Mouse (Mus musculus) small intestine, adult 2 months (tissue): ENCODE data around the gene Ablim2. TPM values are rescaled to one million over a fixed set of nuclear protein-coding genes. Genes with fewer than 3 reads are reported as not detected.
A peak's percentile ranks its signal among the peaks of the same experiment; 100 is the strongest.

Source experiments
- H3K27ac ChIP-seq: fragments of 200-500 bp; 2 replicates; pipeline ENCODE4 v1.5.1; 2012; ENCODE audit warnings: low read depth, low read length, control low read depth, inconsistent platforms; ENCODE audit not compliant: insufficient read depth
- H3K27me3 ChIP-seq: fragments of 200-500 bp; 2 replicates; pipeline ENCODE4 v1.6.1; 2012; ENCODE audit warnings: mild to moderate bottlenecking, moderate library complexity, low read length, inconsistent platforms; ENCODE audit not compliant: control insufficient read depth, insufficient read depth
- H3K36me3 ChIP-seq: fragments of 200-500 bp; 2 replicates; pipeline ENCODE4 v1.6.1; 2012; ENCODE audit warnings: mild to moderate bottlenecking, low read length, control low read depth, inconsistent platforms; ENCODE audit not compliant: control insufficient read depth, insufficient read depth
- H3K4me1 ChIP-seq: fragments of 200-500 bp; 2 replicates; pipeline ENCODE4 v1.6.1; 2012; ENCODE audit warnings: low read length, inconsistent platforms, mixed read lengths; ENCODE audit not compliant: control insufficient read depth, insufficient read depth, insufficient read length
- H3K4me3 ChIP-seq: fragments of 200-500 bp; 2 replicates; pipeline ENCODE4 v1.5.1; 2012; ENCODE audit warnings: low read depth, mild to moderate bottlenecking, control low read depth, inconsistent platforms, low read length, moderate library complexity
- CTCF ChIP-seq: fragments of 200-500 bp; IDR thresholded peaks from 2 replicates; pipeline ENCODE4 v1.5.1; 2012; ENCODE audit warnings: low read depth, mild to moderate bottlenecking, control low read depth, inconsistent platforms, low read length, moderate library complexity, mixed read lengths; ENCODE audit not compliant: insufficient replicate concordance, insufficient read length; ENCODE audit errors: extremely low read depth
- POLR2A ChIP-seq: fragments of 200-500 bp; IDR thresholded peaks from 2 replicates; pipeline ENCODE4 v1.6.1; 2012; ENCODE audit warnings: low read depth, mild to moderate bottlenecking, control low read depth, inconsistent platforms, low read length, moderate library complexity
- WGBS: fragments of 180-500 bp; shearing (Covaris S2); methylation state at CpG from one replicate; pipeline ENCODE4 v1.1.7; 2018; 5-methylcytosine and 5-hydroxymethylcytosine counted together
- polyA plus RNA-seq: library from polyadenylated mRNA; depleted of rRNA; stranded (reverse); fragments of >200 nt; gene quantifications from 2 replicates; pipeline ENCODE4 v1.2.3, GENCODE M21; 2012

Gene Ablim2
- polyA plus RNA-seq, 1 experiment: 9.1 TPM

DNA sequence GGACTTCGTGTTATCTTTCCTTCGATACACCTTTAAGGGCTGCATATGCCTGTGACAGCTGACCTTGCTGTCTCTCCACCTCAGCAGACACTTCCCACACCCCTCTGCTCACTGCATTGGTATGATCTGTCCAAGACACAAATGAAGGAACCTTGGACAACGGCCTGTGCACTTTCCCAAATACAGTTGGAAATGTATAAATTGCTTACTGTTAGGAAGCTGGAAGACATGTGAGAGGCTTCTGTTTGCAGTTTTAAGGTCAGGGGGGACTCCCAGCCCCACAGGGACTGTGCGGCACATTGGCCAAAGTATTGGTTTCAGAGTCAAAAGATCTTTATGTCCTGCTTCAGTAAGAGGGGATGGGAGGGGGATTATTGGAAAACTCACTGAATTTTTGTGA lies 149.4 kb downstream of the Ablim2 start:
- Histone ChIP-seq H3K27me3 (no peaks in the 10 kb centered on the region), H3K27ac (no peak overlapping the region), H3K4me1 (peaks cover 16% of the 10 kb centered on the region), H3K36me3 (no peaks in the 10 kb centered on the region), H3K4me3 (no peak overlapping the region)
- WGBS: 80% methylated on average over 4 of the region's 4 CpGs
- TF ChIP-seq POLR2A: no peak

DNA sequence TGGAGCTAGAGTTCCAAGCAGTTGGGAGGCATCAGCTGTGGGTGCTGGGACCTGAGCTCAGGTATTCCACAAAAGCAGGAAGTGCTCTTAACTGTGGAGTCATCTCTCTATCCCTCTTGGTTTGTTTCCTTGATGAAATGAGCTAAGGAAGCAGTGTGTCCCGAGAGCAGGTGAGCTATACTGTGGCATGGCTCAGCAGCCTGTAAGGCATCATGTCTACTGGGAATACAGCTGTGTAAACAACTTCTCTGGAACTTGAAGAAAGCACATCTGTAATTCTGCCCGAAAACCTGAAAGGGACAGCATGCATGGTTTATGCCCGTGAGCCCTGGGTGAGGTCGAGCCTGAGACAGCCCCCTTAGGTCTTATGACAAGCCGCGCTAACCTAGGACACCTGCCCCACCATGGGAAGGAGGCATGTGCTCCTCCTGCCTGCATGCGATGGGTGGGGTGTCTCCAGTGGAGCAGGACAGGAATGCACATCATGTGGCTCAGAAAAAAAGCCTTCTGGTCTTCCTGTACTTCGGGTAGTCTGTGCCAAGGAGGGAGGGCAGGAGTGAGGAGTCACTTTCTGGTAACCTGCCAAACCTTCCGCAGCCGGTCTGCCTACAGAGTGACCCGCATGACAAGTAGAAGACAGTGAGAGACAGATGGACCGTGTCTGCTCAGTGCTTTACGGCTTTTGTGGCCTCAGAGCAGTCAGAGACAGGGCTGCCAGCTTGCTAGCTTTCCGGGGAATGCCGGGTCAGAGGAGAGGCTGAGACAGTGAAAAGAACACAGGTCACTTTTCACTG lies 150.2 kb downstream of the Ablim2 start:
- Histone ChIP-seq H3K27ac (peak overlapping the region; percentile 14; the same call in 1 of the 2 replicates), H3K36me3 (no peaks in the 10 kb centered on the region), H3K27me3 (no peaks in the 10 kb centered on the region), H3K4me1 (peaks cover 16% of the 10 kb centered on the region), H3K4me3 (no peak overlapping the region)
- 17% methylated on average over 15 of the region's 15 CpGs for WGBS
- no peak for TF ChIP-seq CTCF
- no peak for TF ChIP-seq POLR2A

DNA sequence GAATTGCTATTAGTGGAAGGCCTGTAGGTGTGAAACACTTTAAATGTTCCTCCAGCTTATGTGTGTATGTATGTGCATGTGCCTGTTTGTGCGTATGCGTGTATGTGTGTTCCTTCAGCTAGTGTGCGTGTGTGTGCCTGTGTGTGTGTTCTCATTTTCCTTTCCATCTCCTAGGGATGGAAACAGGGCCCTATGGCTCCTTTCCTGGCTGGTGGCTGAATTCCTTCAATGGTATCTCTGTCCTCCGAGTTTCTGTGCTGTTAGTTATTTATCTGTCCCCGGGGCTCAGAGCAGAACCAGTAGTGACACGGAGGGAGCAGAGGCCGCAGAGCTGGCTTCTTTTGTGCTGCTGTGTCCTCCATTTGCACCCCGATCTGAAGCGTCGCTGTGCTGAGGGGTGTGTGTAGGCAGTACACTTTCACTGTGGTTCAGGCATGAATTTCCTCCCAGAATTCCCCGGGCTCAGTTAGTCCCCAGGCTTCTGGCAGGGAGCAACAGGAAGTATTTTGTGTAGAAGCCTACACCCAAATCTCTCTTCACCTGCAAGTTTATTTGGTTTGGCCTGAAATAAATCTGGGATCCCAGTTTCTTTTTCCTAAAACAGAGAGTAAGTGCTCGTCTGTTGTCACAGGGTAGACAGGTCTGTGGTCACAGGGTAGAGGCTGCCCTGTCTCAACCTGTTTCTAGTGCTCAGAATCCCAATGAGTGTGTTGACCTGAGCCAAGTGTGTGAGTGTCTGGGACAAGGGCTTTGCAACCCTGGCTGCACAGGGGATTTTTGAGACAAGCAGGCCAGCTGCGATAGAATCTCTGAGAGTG lies 151.2 kb downstream of the Ablim2 start:
- Histone ChIP-seq H3K4me3 (no peak overlapping the region), H3K36me3 (no peaks in the 10 kb centered on the region), H3K27ac (peak overlapping the region; percentile 8; the same call in 1 of the 2 replicates), H3K27me3 (no peaks in the 10 kb centered on the region), H3K4me1 (peaks cover 16% of the 10 kb centered on the region)
- whole genome bisulfite sequencing: 41% methylated on average over 13 of the region's 13 CpGs
- TF ChIP-seq POLR2A (no peak), CTCF (no peak)

DNA sequence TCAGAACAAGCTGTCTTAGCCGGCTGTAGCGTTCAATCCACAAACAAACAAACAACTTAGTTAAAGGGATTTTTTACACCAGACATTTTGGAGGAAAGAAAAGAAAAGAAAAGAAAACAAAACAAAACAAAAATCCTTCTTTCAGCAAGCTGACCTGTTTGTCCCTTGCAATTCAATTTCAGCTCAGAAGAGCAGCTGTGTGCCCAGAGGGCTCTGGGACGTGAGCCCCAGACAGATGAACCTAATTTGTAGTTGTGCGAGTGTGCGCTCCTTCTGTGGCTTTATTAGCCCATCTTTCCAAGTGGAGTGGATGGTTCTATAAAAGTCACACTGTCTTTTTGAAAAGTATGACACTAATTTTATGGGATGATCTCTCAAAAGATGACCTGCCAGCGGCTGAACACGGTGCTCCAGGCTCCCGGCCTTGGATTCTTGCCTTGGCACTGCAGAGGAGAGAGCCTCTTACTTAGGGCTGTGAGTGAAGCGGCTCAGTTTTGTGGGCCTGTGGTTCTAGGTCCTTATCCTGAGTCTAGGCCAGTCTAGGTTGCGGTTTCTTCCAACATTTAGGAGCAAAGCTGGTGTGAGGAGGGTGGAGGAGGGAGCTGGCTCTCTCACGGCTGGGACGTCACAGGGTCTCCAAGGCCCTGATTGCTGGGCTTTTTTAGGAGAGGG lies 158.1 kb downstream of the Ablim2 start:
- H3K27me3 ChIP-seq: no peaks in the 10 kb centered on the region
- no peak overlapping the region for H3K4me3 ChIP-seq
- WGBS: 86% methylated on average over 12 of the region's 12 CpGs
- peaks cover 2% of the 10 kb centered on the region; the same call in 1 of the 2 replicates for H3K4me1 ChIP-seq
- no peak overlapping the region for H3K27ac ChIP-seq
- H3K36me3 ChIP-seq: no peaks in the 10 kb centered on the region
- TF ChIP-seq CTCF (no peak), POLR2A (no peak)

DNA sequence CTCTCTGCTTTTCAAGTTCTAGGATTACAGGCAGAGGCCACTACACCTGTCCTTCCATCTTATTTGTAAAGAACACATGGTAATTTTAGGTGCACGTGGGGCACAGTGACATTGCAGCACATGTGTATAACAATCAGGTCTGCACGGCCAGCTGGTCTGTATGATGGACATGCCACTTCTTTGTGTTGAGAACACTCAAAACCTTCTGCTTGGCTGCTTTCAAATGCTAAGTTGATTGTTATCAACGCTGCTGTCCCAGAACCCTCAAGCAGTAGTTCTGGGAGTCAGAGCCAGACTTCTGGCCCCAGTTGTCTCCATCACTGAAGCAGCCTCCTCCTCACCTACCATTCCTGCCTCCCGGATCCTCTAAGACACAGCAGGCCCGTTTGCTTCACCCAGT lies 159.0 kb downstream of the Ablim2 start:
- TF ChIP-seq CTCF (no peak), POLR2A (no peak)
- H3K36me3 ChIP-seq: no peaks in the 10 kb centered on the region
- WGBS: 80% methylated on average over 5 of the region's 5 CpGs
- peaks cover 6% of the 10 kb centered on the region for H3K4me1 ChIP-seq
- no peaks in the 10 kb centered on the region for H3K27me3 ChIP-seq
- H3K4me3 ChIP-seq: no peak overlapping the region
- no peak overlapping the region for H3K27ac ChIP-seq

DNA sequence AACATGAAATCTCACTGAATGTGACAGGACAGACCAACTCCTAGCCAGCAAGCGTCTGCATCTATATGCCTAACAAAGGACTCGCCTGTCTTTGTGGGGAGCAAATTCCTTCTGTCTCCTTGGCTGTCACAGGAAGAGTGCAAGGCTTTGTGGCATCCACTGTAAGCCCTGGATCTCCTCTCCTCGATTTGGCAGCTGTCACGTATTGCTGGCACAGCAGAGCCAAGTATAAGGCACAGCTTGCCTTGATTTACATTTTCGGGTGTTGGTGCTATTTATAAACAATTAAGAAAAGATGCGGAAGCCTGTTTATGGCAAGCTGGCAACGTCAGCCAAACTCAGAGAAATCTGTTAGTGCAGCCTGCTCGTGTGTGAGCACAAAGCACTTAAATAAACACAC lies 160.7 kb downstream of the Ablim2 start:
- H3K4me1 ChIP-seq: peaks cover 8% of the 10 kb centered on the region
- H3K36me3 ChIP-seq: no peaks in the 10 kb centered on the region
- WGBS: 68% methylated on average over 8 of the region's 8 CpGs
- no peak for TF ChIP-seq POLR2A
- no peak for TF ChIP-seq CTCF
- H3K27me3 ChIP-seq: no peaks in the 10 kb centered on the region
- H3K4me3 ChIP-seq: no peak overlapping the region
- H3K27ac ChIP-seq: peak overlapping the region; percentile 21; the same call in 1 of the 2 replicates

DNA sequence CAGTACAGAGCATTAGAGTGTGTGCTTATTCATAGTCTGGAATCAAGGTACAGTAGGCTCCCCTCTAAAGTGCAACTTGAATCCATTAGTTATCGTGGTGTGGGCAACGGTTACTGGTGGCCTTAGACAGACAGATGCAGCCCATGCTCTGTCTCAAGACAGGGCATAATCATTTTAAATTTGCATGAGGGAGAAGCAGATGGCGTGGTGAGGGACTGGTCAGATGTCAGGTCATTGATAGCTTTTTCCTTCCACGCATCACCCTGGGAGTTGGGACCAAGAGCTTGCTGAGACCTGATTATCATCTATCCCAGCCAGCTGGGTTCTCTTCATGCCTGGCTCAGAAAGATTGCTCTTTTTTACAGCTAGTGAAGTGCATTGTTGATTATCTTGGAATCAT lies 162.4 kb downstream of the Ablim2 start:
- H3K4me3 ChIP-seq: no peak overlapping the region
- no peaks in the 10 kb centered on the region for H3K27me3 ChIP-seq
- TF ChIP-seq CTCF: no peak
- TF ChIP-seq POLR2A: no peak
- 88% methylated on average over 4 of the region's 4 CpGs for WGBS
- no peak overlapping the region for H3K27ac ChIP-seq
- H3K4me1 ChIP-seq: peaks cover 8% of the 10 kb centered on the region
- no peaks in the 10 kb centered on the region for H3K36me3 ChIP-seq
